Comparison of ENCODE assay signal across 18 mouse cellular contexts in the genomic region with DNA sequence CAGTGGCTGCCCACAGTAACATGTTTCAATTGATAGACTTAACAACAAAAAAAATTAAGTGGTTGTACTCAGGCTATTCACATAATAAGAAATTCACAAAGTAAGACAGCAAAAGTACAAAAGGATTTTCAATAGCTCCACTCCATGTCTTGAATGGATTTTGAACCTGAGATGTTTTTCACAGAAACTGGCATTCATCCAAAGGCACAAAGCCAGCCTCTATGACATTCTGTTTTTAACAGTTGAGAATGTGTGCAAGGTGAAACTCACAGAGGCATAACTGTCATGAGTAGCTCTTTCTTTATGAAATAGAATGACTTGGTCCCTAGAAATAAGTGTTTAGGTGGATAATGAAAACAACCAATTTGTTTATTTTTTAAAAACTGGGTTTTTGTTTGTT.
DNase-seq lines count a peak whose midpoint lies in the region; ATAC-seq and TF ChIP-seq lines count a peak whose summit lies in the region.
"Had no signal": no experiment of that assay in that cellular context is flagged by ENCODE, and none has a peak within 500 bp of the region (broad histone marks: within the 10 kb centered on the region; RNA-seq: fewer than 3 reads in every experiment).

No protein-coding gene starts in this region.

- no peaks in the 10 kb centered on the region for H3K9me3 ChIP-seq in midbrain, embryonic 11.5 days (ENCODE audit: control insufficient read depth, low read length)
- no peaks in the 10 kb centered on the region for H3K9me3 ChIP-seq in midbrain, postnatal 0 days (ENCODE audit: low read length)
- H3K9me3 ChIP-seq: embryonic facial prominence, embryonic 15.5 days; forebrain, embryonic 15.5 days; heart, embryonic 13.5 days; hindbrain, embryonic 15.5 days had no signal

- H3K27ac ChIP-seq in midbrain, embryonic 11.5 days (ENCODE audit: low read depth, low read length): no peak overlapping the region
- no peak overlapping the region for H3K27ac ChIP-seq in midbrain, postnatal 0 days (ENCODE audit: low read depth, low read length)
- H3K27ac ChIP-seq: embryonic facial prominence, embryonic 15.5 days; forebrain, embryonic 15.5 days; heart, embryonic 13.5 days; hindbrain, embryonic 15.5 days had no signal

- H3K9ac ChIP-seq in midbrain, embryonic 11.5 days (ENCODE audit: low read length): no peak overlapping the region
- H3K9ac ChIP-seq in midbrain, postnatal 0 days (replicated peaks; ENCODE audit: low read length, poor library complexity, severe bottlenecking): no peak overlapping the region
- H3K9ac ChIP-seq: embryonic facial prominence, embryonic 15.5 days; forebrain, embryonic 15.5 days; heart, embryonic 13.5 days; hindbrain, embryonic 15.5 days had no signal

- no peaks in the 10 kb centered on the region for H3K27me3 ChIP-seq in midbrain, embryonic 11.5 days (ENCODE audit: control insufficient read depth, insufficient read depth, low read length)
- no peaks in the 10 kb centered on the region for H3K27me3 ChIP-seq in midbrain, postnatal 0 days (ENCODE audit: insufficient read depth, low read length)
- H3K27me3 ChIP-seq: embryonic facial prominence, embryonic 15.5 days; forebrain, embryonic 15.5 days; heart, embryonic 13.5 days; hindbrain, embryonic 15.5 days had no signal

- no peak for TF ChIP-seq CTCF in midbrain, postnatal 0 days (IDR thresholded peaks at IDR 0.05)

- H3K36me3 ChIP-seq in midbrain, embryonic 11.5 days (ENCODE audit: control insufficient read depth, insufficient read depth, low read length): no peaks in the 10 kb centered on the region
- no peaks in the 10 kb centered on the region for H3K36me3 ChIP-seq in midbrain, postnatal 0 days (ENCODE audit: insufficient read depth, low read length)
- H3K36me3 ChIP-seq: embryonic facial prominence, embryonic 15.5 days; forebrain, embryonic 15.5 days; heart, embryonic 13.5 days; hindbrain, embryonic 15.5 days had no signal

- H3K4me3 ChIP-seq in midbrain, embryonic 11.5 days (ENCODE audit: low read depth, low read length): no peak overlapping the region
- no peak overlapping the region for H3K4me3 ChIP-seq in midbrain, postnatal 0 days (ENCODE audit: low read depth, low read length)
- H3K4me3 ChIP-seq: embryonic facial prominence, embryonic 15.5 days; erythroblast, embryonic 14.5 days; forebrain, embryonic 15.5 days; heart, embryonic 13.5 days; hindbrain, embryonic 15.5 days had no signal

- no peak for ATAC-seq in midbrain, embryonic 11.5 days (ENCODE audit: low FRiP score)
- ATAC-seq in midbrain, postnatal 0 days (ENCODE audit: low FRiP score): no peak
- ATAC-seq: forebrain, embryonic 15.5 days had no signal

- no peak overlapping the region for H3K4me2 ChIP-seq in midbrain, embryonic 11.5 days
- no peak overlapping the region for H3K4me2 ChIP-seq in midbrain, postnatal 0 days (ENCODE audit: low read depth, low read length, poor library complexity, severe bottlenecking)
- H3K4me2 ChIP-seq: embryonic facial prominence, embryonic 15.5 days; forebrain, embryonic 15.5 days; heart, embryonic 13.5 days; hindbrain, embryonic 15.5 days had no signal

- H3K4me1 ChIP-seq in midbrain, embryonic 11.5 days (ENCODE audit: control insufficient read depth, insufficient read depth, low read length): no peaks in the 10 kb centered on the region
- H3K4me1 ChIP-seq in midbrain, postnatal 0 days (ENCODE audit: insufficient read depth, low read length): no peaks in the 10 kb centered on the region
- H3K4me1 ChIP-seq: embryonic facial prominence, embryonic 15.5 days; forebrain, embryonic 15.5 days; heart, embryonic 13.5 days; hindbrain, embryonic 15.5 days had no signal

- DNase-seq in cerebellum, adult 9-10 months: peak; percentile 40
- no peak for DNase-seq in cerebellum, postnatal 4 days (ENCODE audit: low spot score in 2 of 2)
- peak; percentile 15 to 34 for DNase-seq in kidney, adult 8-10 months
- DNase-seq in kidney, postnatal 4 days: no peak
- DNase-seq in midbrain, embryonic 11.5 days (ENCODE audit: low spot score, missing footprints): peak; percentile 87
- DNase-seq in midbrain, postnatal 0 days (ENCODE audit: low spot score): no peak
- no peak for DNase-seq in lung, adult 18-20 months
- DNase-seq: adrenal gland, postnatal 10 days; cerebellum, adult 9-11 months; embryo, embryonic 11 days; gastrocnemius, postnatal 36 days; heart, adult 11 months; heart, postnatal 36 days had no signal

Comparison
In these comparisons a context has a peak if more than half of its experiments do, and no peak if none do; other contexts are left out.
1. DNase-seq: peak in cerebellum, adult 9-10 months (single experiment), kidney, adult 8-10 months (2 of 2) and midbrain, embryonic 11.5 days (single experiment); none in cerebellum, postnatal 4 days (0 of 2), kidney, postnatal 4 days (0 of 2), midbrain, postnatal 0 days (single experiment) and lung, adult 18-20 months (0 of 2).